Mouse (Mus musculus) heart, postnatal 0 days (tissue): ENCODE data around the gene Adamts6. TPM values are rescaled to one million over a fixed set of nuclear protein-coding genes. Genes with fewer than 3 reads are reported as not detected.

Experiments
- ATAC-seq: fragments of 200-750 bp; cut with Nextera tagmentation; 2 replicates; pipeline ENCODE4 v1.8.0; 2017; ENCODE audit warnings: low read depth, moderate number of reproducible peaks, moderate library complexity; ENCODE audit not compliant: insufficient read depth
- DNase-seq: peaks from one replicate; pipeline ENCODE4 v3.0.0-alpha.2; 2016; ENCODE audit warnings: low spot score
- H3K27ac ChIP-seq: fragments of 300-500 bp; sonication (generic); 2 replicates; pipeline ENCODE4 v1.5.1; 2014; ENCODE audit warnings: low read depth, mild to moderate bottlenecking
- H3K27me3 ChIP-seq: fragments of 300-500 bp; sonication (generic); 2 replicates; pipeline ENCODE4 v1.6.1; 2014; ENCODE audit warnings: low read length, mixed read lengths; ENCODE audit not compliant: control insufficient read depth, insufficient read depth
- H3K36me3 ChIP-seq: fragments of 300-500 bp; sonication (generic); replicated peaks from 2 replicates; pipeline ENCODE4 v1.6.1; 2014; ENCODE audit warnings: low read length, mixed read lengths; ENCODE audit not compliant: control insufficient read depth, insufficient read depth
- H3K4me1 ChIP-seq: fragments of 300-500 bp; sonication (generic); 2 replicates; pipeline ENCODE4 v1.6.1; 2014; ENCODE audit warnings: antibody characterized with exemption; ENCODE audit not compliant: control insufficient read depth, insufficient read depth
- H3K4me2 ChIP-seq: fragments of 300-500 bp; sonication (generic); 2 replicates; pipeline ENCODE4 v1.6.1; 2014; ENCODE audit warnings: low read depth, mild to moderate bottlenecking, low read length, moderate library complexity
- H3K4me3 ChIP-seq: fragments of 300-500 bp; sonication (generic); 2 replicates; pipeline ENCODE4 v1.5.1; 2014; ENCODE audit warnings: low read depth, low read length
- H3K9ac ChIP-seq: fragments of 300-500 bp; sonication (generic); replicated peaks from 2 replicates; pipeline ENCODE4 v1.6.1; 2014; ENCODE audit warnings: low read depth, low read length, mixed read lengths
- H3K9me3 ChIP-seq: fragments of 300-500 bp; sonication (generic); replicated peaks from 2 replicates; pipeline ENCODE4 v1.6.1; 2016; ENCODE audit warnings: low read length; ENCODE audit not compliant: control insufficient read depth
- CTCF ChIP-seq: IDR thresholded peaks from 2 replicates; pipeline ENCODE4 v1.5.1; 2016; ENCODE audit warnings: antibody characterized with exemption, control low read depth, low read depth
- EP300 ChIP-seq: IDR thresholded peaks from 2 replicates; pipeline ENCODE4 v1.6.1; 2016; ENCODE audit warnings: antibody characterized with exemption, low read depth
- WGBS: fragments of 180-500 bp; shearing (Covaris S2); extraction: QIAGEN DNeasy Blood & Tissue Kit; methylation state at CpG from one replicate; pipeline ENCODE4 v1.1.7; 2014; 5-methylcytosine and 5-hydroxymethylcytosine counted together
- polyA plus RNA-seq: library from polyadenylated mRNA; unstranded; fragments of >200 nt; fragmentation: Nextera tagmentation; extraction: Ambion mirVana; gene quantifications from 2 replicates; pipeline ENCODE4 v1.2.1, GENCODE M21; 2015
- total RNA-seq: library from RNA; depleted of rRNA; stranded (reverse); fragments of >200 nt; gene quantifications from 2 replicates; pipeline ENCODE4 v1.2.3, GENCODE M21; 2014; ENCODE audit warnings: low replicate concordance

The Adamts6 gene
- total and polyA plus RNA-seq, 2 experiments from 2014 or later = 2.7 to 21.8 TPM

DNA sequence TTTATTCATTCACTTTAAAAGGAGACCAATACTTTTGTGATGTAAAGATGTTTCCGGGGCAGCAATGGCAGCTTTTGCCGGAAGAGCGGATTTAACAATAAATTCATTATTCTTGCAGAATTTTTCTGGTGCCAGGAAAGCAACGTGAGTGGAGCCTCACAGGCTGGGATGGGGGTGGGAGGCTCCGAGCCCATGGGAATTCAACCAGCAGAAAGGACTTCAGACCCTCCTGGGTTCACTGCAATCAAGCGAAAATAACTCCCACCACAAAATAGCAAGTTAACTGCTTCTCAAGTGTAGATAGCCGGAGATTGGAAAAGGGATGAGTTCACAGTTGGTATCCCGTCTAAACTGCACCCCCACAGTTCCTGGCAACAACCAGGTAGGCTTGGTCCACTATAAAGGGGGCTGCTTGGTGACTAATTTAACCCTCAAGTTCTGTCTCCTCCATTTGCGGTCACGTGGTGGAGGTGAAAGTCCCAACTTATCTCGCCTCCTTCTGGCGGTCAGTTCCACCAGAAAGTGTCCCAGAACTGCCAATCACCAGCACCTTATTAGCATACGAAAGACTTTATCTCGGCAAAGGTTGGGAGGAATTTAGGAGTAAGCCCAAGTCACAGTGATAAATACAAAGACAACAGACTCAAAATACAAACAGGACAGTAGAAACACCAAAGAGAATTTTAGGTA is 231.5 kb downstream of the Adamts6 start:
- ATAC-seq = no peak
- 55% methylated on average over 14 of the region's 14 CpGs for WGBS
- Histone ChIP-seq H3K4me3 (no peak overlapping the region), H3K36me3 (no peaks in the 10 kb centered on the region), H3K9ac (no peak overlapping the region), H3K27me3 (no peaks in the 10 kb centered on the region), H3K4me1 (peaks cover 10% of the 10 kb centered on the region), H3K4me2 (no peak overlapping the region), H3K27ac (peak overlapping the region; percentile 52), H3K9me3 (no peaks in the 10 kb centered on the region)
- DNase-seq = no peak
- no peak for TF ChIP-seq CTCF
- no peak for TF ChIP-seq EP300

GRCm38 (mm10) chr13:104519981-104520380 is 232.3 kb downstream of the Adamts6 start:
- no peak for ATAC-seq
- H3K27ac ChIP-seq = no peak overlapping the region
- TF ChIP-seq CTCF = no peak
- no peak for TF ChIP-seq EP300
- no peak overlapping the region for H3K9ac ChIP-seq
- WGBS = 87% methylated on average over 4 of the region's 4 CpGs
- DNase-seq = no peak
- no peak overlapping the region for H3K4me2 ChIP-seq
- H3K4me1 ChIP-seq = peaks cover 10% of the 10 kb centered on the region
- no peak overlapping the region for H3K4me3 ChIP-seq
- H3K36me3 ChIP-seq = no peaks in the 10 kb centered on the region
- no peaks in the 10 kb centered on the region for H3K9me3 ChIP-seq
- no peaks in the 10 kb centered on the region for H3K27me3 ChIP-seq

DNA sequence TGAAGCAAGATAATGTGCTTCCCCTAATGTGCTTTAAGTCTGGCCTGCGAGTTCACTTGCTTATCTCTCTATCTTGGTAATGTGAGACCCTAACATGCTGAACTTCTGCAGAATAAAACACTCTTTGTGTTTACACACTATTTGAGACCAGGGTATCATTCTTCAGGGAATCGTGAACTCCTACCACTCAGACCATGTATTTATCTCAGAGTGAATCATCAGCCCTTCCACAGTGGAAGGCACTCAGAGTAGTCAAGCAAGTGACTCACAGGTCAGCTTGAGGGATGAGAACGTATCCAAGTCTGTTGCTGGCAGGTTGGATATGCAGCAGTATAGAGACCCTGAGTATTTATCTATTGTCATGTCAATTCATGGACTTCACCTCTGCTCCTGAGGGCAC is 232.8 kb downstream of the Adamts6 start:
- Histone ChIP-seq H3K9me3 (no peaks in the 10 kb centered on the region), H3K4me2 (no peak overlapping the region), H3K9ac (no peak overlapping the region), H3K36me3 (no peaks in the 10 kb centered on the region), H3K27ac (no peak overlapping the region), H3K27me3 (no peaks in the 10 kb centered on the region), H3K4me1 (peaks cover 10% of the 10 kb centered on the region), H3K4me3 (no peak overlapping the region)
- ATAC-seq (no peak), DNase-seq (no peak)
- no peak for TF ChIP-seq EP300
- no peak for TF ChIP-seq CTCF
- 71% methylated on average over 3 of the region's 3 CpGs for WGBS

GRCm38 (mm10) chr13:104521532-104521931 is 233.9 kb downstream of the Adamts6 start:
- no peak for DNase-seq
- ATAC-seq = no peak
- WGBS = 98% methylated on average over 2 of the region's 2 CpGs

DNA sequence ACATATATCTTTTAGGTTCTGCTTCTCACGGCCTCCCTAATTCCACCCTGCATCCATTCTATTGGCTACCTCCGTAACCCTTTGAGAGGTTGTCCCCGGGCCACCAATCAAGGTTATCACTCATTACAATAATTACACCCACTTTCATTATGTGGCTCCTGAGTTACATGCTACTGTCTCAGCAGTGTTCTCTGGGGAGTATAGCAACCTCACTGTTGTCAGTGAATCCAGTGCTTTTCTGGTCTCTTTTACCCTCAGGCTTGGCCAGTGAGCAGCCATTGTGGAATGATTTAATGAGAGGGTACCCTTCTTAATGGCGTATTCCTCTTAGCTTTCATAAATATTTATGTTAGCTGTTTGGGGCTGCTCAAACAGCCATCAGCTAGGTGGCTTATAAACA is 238.0 kb downstream of the Adamts6 start:
- Histone ChIP-seq H3K27me3 (no peaks in the 10 kb centered on the region), H3K36me3 (no peaks in the 10 kb centered on the region), H3K4me3 (no peak overlapping the region), H3K4me2 (no peak overlapping the region), H3K9me3 (no peaks in the 10 kb centered on the region), H3K4me1 (no peaks in the 10 kb centered on the region), H3K27ac (no peak overlapping the region), H3K9ac (no peak overlapping the region)
- DNase-seq = no peak
- TF ChIP-seq CTCF = no peak
- no peak for TF ChIP-seq EP300
- 88% methylated on average over 4 of the region's 4 CpGs for WGBS
- no peak for ATAC-seq

More at GRCm38 (mm10) chr13:104521532-104521931, 233.9 kb downstream of the Adamts6 start:
- Histone ChIP-seq H3K4me3 (no peak overlapping the region), H3K4me2 (no peak overlapping the region), H3K36me3 (no peaks in the 10 kb centered on the region), H3K27ac (no peak overlapping the region), H3K9me3 (no peaks in the 10 kb centered on the region), H3K9ac (no peak overlapping the region), H3K27me3 (no peaks in the 10 kb centered on the region), H3K4me1 (peaks cover 10% of the 10 kb centered on the region)
- TF ChIP-seq EP300 (no peak), CTCF (no peak)

- H3K27ac ChIP-seq = no peak overlapping the region
- H3K9ac ChIP-seq = no peak overlapping the region
- no peak for ATAC-seq
- H3K9me3 ChIP-seq = no peaks in the 10 kb centered on the region
- H3K36me3 ChIP-seq = no peaks in the 10 kb centered on the region
- no peaks in the 10 kb centered on the region for H3K4me1 ChIP-seq
- H3K27me3 ChIP-seq = no peaks in the 10 kb centered on the region
- TF ChIP-seq CTCF = no peak
- TF ChIP-seq EP300 = no peak
- no peak overlapping the region for H3K4me3 ChIP-seq
- no peak for DNase-seq
- H3K4me2 ChIP-seq = no peak overlapping the region
Observed at GRCm38 (mm10) chr13:104529238-104529637, 241.6 kb downstream of the Adamts6 start.
